Mouse (Mus musculus): Measurements from ENCODE around the gene Slc46a3.

Slc46a3 gene

GRCm38 (mm10) chr5:147893766-147894454 lies 705 bp downstream of the Slc46a3 start:
- peak; percentile 56 for DNase-seq

GRCm38 (mm10) chr5:147893143-147893542 lies 1.5 kb downstream of the Slc46a3 start:
- peak; percentile 14 for DNase-seq

- peak; percentile 37 for DNase-seq
Observed at GRCm38 (mm10) chr5:147892735-147893134, 1.9 kb downstream of the Slc46a3 start.

- no peak for DNase-seq
Observed at GRCm38 (mm10) chr5:147888313-147889297, 6.0 kb downstream of the Slc46a3 start.

- DNase-seq: no peak
Observed at GRCm38 (mm10) chr5:147883581-147883980, 11.0 kb downstream of the Slc46a3 start.

GRCm38 (mm10) chr5:147879971-147880682 lies 14.5 kb downstream of the Slc46a3 start:
- no peak for DNase-seq

GRCm38 (mm10) chr5:147877520-147877919 lies 17.1 kb downstream of the Slc46a3 start:
- no peak for DNase-seq

GRCm38 (mm10) chr5:147875210-147875609 lies 19.4 kb downstream of the Slc46a3 start:
- DNase-seq: no peak

- DNase-seq: no peak
Observed at GRCm38 (mm10) chr5:147874491-147875065, 20.0 kb downstream of the Slc46a3 start.

- no peak for DNase-seq
Observed at GRCm38 (mm10) chr5:147871091-147871820, 23.4 kb downstream of the Slc46a3 start.

GRCm38 (mm10) chr5:147870296-147870695 lies 24.3 kb downstream of the Slc46a3 start:
- DNase-seq: no peak

GRCm38 (mm10) chr5:147869568-147869967 lies 25.0 kb downstream of the Slc46a3 start:
- DNase-seq: no peak

- no peak for DNase-seq
Observed at GRCm38 (mm10) chr5:147868674-147869073, 25.9 kb downstream of the Slc46a3 start.

GRCm38 (mm10) chr5:147860449-147861261 lies 34.0 kb downstream of the Slc46a3 start, which contains the start of gene Pomp:
Gene Pomp, plus strand, starts transcription at chr5:147860461.
- DNase-seq: peak; percentile 92

GRCm38 (mm10) chr5:147860076-147860448 lies 34.6 kb downstream of the Slc46a3 start:
- no peak for DNase-seq

GRCm38 (mm10) chr5:147850194-147850593 lies 44.4 kb downstream of the Slc46a3 start:
- peak; percentile 50 for DNase-seq

GRCm38 (mm10) chr5:147848164-147848863 lies 46.3 kb downstream of the Slc46a3 start:
- peak; percentile 73 for DNase-seq

- DNase-seq: no peak
Observed at GRCm38 (mm10) chr5:147847361-147847760, 47.3 kb downstream of the Slc46a3 start.

- no peak for DNase-seq
Observed at GRCm38 (mm10) chr5:147845319-147845718, 49.3 kb downstream of the Slc46a3 start.

GRCm38 (mm10) chr5:147843340-147843739 lies 51.3 kb downstream of the Slc46a3 start:
- DNase-seq: no peak
